Mouse (Mus musculus): Measurements from ENCODE around the gene Ovol3.
"Not testable (repeated sequence)": the region's sequence is repeated elsewhere in the genome, so short reads cannot be mapped to it uniquely, and the experiment has no call there.

Gene Ovol3

GRCm38 (mm10) chr7:30235625-30236024 lies at the start of gene Ovol3:
Gene Ovol3, minus strand, starts transcription at chr7:30235725.
- DNase-seq, result no peak

DNA sequence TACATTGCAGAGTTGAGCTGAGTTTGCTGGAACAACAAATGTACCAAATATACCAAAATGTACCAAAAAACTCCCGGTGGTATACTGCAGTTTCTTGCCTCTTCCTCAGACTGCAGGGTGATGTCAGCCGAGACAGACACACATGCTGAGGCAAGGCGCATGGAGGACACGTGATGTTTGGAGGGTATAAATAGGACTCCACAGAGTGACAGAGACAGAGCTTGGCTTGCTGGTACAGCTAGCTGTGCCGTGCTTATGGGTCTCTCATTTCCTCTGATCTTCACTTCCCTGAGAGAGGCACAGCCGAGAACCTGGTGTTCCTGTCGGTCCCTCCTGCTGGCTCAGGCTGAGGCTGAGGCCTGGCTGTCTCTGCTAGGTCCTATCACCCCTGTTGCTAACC lies 47.2 kb upstream of the Ovol3 start:
- DNase-seq, result no peak

- no peak for DNase-seq
Measured at GRCm38 (mm10) chr7:30281522-30281921, 46.0 kb upstream of the Ovol3 start.

- DNase-seq, result peak; percentile 74
Measured at GRCm38 (mm10) chr7:30280670-30281138, 45.2 kb upstream of the Ovol3 start.

GRCm38 (mm10) chr7:30279951-30280669 lies 44.6 kb upstream of the Ovol3 start, which contains the start of the genes Thap8 and Wdr62:
Gene Thap8, plus strand, starts transcription at chr7:30280094.
Gene Wdr62, minus strand, starts transcription at chr7:30280419.
- peak; percentile 90 for DNase-seq

DNA sequence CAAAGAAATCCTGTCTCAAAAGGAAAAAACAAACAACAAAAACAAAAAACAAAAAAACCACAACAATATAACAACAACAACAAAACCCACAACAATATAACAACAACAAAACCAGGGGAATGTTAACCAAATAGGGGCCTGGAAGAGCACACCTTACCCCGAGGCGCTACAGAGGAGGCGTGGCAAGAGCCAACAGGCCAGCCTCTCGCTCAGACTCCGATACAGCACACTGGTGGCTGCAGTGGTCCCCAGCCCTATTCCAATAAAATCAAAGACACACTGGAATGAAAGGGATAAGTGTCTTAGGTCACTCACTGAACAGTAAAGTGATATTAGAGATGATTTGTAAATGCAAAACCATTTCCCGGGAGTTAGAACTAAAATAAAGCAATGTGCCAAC lies 44.0 kb upstream of the Ovol3 start:
- no peak for DNase-seq

GRCm38 (mm10) chr7:30278911-30279310 lies 43.4 kb upstream of the Ovol3 start:
- DNase-seq, result no peak

DNA sequence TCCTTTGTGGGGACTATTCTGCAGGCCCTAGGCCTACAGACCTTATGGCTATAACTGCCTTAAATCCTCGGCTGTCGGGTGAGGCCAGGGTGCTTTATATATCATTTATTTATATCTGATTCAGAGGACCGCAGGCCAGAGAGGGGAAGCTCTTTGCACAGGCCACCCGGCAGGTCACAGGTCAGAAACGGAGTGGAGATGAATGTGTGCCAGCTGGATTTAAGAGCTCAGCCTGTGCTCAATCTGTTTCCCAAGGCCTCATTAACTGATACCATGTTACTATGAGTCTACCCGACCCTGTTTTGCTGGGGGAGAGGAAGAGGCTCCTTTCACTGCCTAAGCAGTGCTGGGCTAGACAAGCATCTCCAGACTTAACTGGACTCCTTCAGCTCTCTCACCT lies 38.9 kb upstream of the Ovol3 start:
- no peak for DNase-seq

GRCm38 (mm10) chr7:30269641-30270040 lies 34.1 kb upstream of the Ovol3 start:
- no peak for DNase-seq

DNA sequence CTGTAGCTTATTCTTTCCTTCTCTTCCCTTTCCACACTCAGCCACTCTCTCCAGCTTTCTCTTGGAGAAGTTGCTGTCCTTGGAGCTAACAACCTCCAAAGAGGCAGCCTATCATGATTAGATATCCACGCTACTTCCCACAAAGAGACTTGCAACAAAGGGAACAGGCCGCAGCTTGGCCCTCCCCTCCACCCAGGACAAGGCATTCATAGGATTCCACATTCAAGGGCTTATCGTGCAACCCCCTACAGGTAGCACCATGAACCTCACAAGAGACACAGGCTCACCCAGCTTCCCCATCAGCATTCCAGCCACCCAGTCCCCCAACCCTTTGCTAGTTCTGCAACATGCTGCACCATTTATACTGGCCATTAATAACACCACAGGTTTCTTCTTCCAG lies 31.3 kb upstream of the Ovol3 start:
- no peak for DNase-seq

DNA sequence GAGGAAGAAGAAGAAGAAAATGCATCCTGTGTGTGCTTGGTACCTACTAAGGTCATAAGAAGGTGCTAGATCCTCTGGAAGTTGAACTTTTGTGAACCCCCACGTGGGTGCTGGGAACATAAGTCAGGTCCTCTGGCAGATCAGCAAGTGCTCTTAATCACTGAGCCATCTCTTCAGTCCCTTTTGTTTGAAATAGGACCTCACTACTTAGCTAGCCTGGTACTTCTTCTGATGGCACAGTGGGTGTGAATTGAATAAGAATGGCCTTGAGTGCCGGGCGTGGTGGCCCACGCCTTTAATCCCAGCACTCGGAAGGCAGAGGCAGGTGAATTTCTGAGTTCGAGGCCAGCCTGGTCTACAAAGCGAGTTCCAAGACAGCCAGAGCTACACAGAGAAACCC lies 30.4 kb upstream of the Ovol3 start:
- no peak for DNase-seq

DNA sequence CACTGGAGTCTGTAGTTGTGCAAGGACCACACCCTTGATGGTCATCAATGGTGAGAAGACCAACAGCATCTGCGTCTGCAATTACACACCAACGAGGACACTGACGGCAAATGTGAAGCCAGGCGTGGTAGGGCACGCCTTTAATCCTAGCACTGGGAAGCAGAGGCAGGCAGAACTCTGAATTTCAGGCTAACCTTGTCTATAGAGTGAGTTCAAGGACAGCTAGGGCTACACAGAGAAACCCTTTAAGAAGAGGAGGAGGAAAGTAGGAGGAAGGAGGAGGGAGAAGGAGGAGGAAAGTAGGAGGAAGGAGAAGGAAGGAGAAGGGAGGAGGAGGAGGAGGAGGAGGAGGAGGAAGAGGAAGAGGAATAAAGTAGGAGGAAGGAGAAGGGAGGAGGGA lies 30.0 kb upstream of the Ovol3 start:
- no peak for DNase-seq

GRCm38 (mm10) chr7:30265041-30265440 lies 29.5 kb upstream of the Ovol3 start:
- no peak for DNase-seq

- no peak for DNase-seq
Measured at GRCm38 (mm10) chr7:30251956-30252954, 16.7 kb upstream of the Ovol3 start.

DNA sequence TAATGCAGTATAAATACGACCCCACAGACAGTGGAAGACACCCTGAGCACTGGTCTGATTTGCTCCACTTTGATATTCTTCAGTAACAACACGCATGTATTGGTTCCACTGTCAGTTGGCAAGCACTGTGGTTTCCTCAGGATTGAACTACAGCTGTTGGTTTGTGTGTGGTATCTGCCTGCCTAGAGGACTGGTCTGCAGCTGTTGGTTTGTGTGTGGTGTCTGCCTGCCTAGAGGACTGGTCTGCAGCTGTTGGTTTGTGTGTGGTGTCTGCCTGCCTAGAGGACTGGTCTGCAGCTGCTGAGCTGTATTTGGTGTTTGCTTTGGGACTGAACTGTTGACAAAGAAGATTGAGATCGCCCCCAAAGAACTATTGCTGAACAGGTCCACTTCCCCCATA lies 1.8 kb upstream of the Ovol3 start:
- DNase-seq, result not testable (repeated sequence)

DNA sequence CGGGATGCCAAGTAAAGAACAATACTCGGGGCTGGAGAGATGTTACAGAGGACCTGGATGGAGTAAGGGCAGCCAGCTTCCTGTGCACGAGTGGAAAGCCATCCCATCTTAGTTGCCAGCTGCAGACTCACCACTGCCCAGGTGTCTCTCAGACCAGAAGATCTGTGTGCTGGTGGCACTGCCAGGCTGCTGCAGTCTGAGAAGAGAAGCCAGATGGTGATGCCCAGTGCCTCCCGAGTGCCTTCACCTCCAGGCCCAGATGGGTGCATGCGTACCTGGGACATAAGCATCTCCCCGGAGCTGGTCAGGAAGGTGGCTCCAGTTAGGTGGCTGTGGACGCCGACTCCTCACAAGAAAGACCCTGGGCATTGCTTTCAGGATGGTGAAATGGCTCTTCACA lies 434 bp downstream of the Ovol3 start:
- no peak for DNase-seq

- no peak for DNase-seq
Measured at GRCm38 (mm10) chr7:30234276-30234858, 1.2 kb downstream of the Ovol3 start.

DNA sequence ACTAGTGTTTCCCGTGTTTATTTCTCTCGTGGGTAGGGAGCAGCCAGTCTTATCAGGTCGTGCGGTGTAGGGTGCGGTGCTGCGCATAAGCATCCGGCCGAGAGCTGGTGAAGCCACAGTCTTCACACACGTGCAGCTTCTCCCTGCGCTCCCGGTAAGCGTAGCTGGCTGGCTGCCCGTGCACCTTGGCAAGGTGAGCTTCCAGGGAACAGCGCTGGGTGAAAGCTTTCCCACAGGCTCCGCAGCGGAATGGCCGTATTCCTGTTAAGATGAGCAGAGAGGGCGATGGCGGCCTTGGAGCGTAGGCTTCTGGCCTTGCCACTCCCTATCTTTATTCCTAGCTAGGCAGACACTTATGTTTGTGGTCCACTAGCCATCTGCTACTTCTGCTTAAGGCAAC lies 2.1 kb downstream of the Ovol3 start:
- no peak for DNase-seq

- peak; percentile 61 for DNase-seq
Measured at GRCm38 (mm10) chr7:30232631-30233148, 2.8 kb downstream of the Ovol3 start.

DNA sequence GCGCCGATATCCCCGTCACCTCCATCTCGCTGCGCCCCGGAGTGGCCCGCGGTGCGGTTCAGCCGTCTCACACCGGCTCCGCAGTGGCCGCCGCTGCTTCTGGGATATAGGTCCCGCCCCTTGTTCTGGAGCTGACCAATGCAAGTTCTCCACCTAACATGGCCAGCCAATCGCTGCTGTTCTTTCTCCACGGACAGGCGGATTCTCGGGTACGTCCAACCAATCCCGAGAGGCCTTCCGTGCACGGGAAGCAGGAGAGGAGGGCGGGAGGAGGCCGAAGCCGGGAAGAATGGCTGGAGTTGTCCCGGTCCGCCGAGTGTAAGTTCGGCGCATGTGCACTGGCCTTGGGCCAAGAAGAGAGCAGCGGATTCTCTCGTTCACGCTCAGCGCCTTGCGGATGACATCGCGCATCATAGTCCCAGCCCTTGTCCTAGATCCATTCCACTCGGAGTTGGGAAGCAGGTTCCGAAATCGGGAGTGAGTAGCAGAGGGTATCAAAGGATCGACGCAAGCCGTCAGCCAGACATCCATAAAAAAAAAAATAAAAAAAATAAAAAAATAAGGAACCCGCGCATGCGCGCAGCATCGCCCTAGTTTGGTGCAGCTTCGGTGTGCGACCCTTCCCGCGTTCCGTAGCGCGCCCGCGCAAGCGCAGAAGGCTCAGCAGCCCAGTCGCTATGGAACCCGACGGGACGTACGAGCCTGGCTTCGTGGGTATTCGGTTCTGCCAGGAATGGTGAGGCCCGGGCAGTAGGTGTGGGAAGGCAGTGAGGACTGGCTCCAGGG lies 3.7 kb downstream of the Ovol3 start, which contains the start of the genes Polr2i and Tbcb:
Gene Polr2i (plus strand): TSS at position 280 of the 786 bp plus-strand sequence.
Gene Tbcb (minus strand): TSS at position 604 of the 786 bp plus-strand sequence.
- peak; percentile 94 for DNase-seq

GRCm38 (mm10) chr7:30231328-30231668 lies 4.2 kb downstream of the Ovol3 start:
- DNase-seq, result no peak

GRCm38 (mm10) chr7:30224206-30224605 lies 11.3 kb downstream of the Ovol3 start:
- no peak for DNase-seq

Data from thymus, postnatal 25 days (tissue).